Mouse (Mus musculus) G1E (cell line): ENCODE measurements around the gene Tmem56. TPM values are rescaled to one million over a fixed set of nuclear protein-coding genes. Genes with fewer than 3 reads are reported as not detected.

Source experiments
- ATAC-seq: 2 replicates; pipeline ENCODE4 v1.8.0; 2016; ENCODE audit warnings: mild to moderate bottlenecking; ENCODE audit not compliant: insufficient number of reproducible peaks, poor library complexity, low FRiP score, severe bottlenecking; ENCODE audit errors: extremely low read depth
- DNase-seq: peaks from one replicate; pipeline ENCODE4 v3.0.0; 2012; ENCODE audit warnings: low spot score
- H3K27me3 ChIP-seq: 2 replicates; pipeline ENCODE4 v1.6.1; 2012; ENCODE audit warnings: mild to moderate bottlenecking, low read length, inconsistent platforms; ENCODE audit not compliant: insufficient read depth
- H3K36me3 ChIP-seq: replicated peaks from 2 replicates; pipeline ENCODE3; 2012; ENCODE audit warnings: mild to moderate bottlenecking, inconsistent platforms
- H3K4me1 ChIP-seq: 2 replicates; pipeline ENCODE4 v1.6.1; 2012; ENCODE audit warnings: low read depth, low read length, inconsistent platforms, mixed read lengths; ENCODE audit not compliant: insufficient read depth
- H3K4me3 ChIP-seq: 2 replicates; pipeline ENCODE4 v1.5.1; 2012; ENCODE audit warnings: low read depth, mild to moderate bottlenecking, inconsistent platforms, low read length, moderate library complexity, mixed read lengths
- H3K9me3 ChIP-seq: replicated peaks from 2 replicates; pipeline ENCODE4 v1.6.1; 2012; ENCODE audit warnings: inconsistent platforms
- CTCF ChIP-seq: IDR thresholded peaks from 2 replicates; pipeline ENCODE4 v1.5.1; 2012; ENCODE audit warnings: low read depth, low read length, inconsistent platforms, mixed read lengths
- GATA1 ChIP-seq: IDR thresholded peaks from 2 replicates; pipeline ENCODE4 v1.6.1; 2012; ENCODE audit warnings: borderline replicate concordance, low read length, inconsistent platforms, mixed read lengths
- GATA2 ChIP-seq: IDR thresholded peaks from 2 replicates; pipeline ENCODE4 v1.6.1; 2012; ENCODE audit warnings: low read depth, low read length, inconsistent platforms, borderline replicate concordance
- POLR2AphosphoS5 ChIP-seq: IDR thresholded peaks from 2 replicates; pipeline ENCODE4 v1.6.1; 2012; ENCODE audit warnings: low read depth, low read length, inconsistent platforms; ENCODE audit not compliant: insufficient replicate concordance
- TAL1 ChIP-seq: conservative IDR thresholded peaks from 2 replicates; pipeline ENCODE4 v1.6.1; 2012; ENCODE audit warnings: low read depth, low read length, inconsistent platforms, mixed read lengths
- polyA plus RNA-seq: library from polyadenylated mRNA; stranded (reverse); fragments of >175 nt; gene quantifications from 2 replicates; pipeline ENCODE4 v1.2.3, GENCODE M21; 2012
- total RNA-seq, 2 experiments: library from RNA; stranded (forward) in 1 of 2; stranded (reverse) in 1 of 2; fragments of 200-1000 nt in 1 of 2; fragments of >200 nt in 1 of 2; fragmentation: Nextera tagmentation in 1 of 2; gene quantifications; 2 replicates each; pipeline ENCODE4 v1.2.3; 2014 to 2017

The Tmem56 gene
- total RNA-seq (2014; fragmentation: Nextera tagmentation) (88.9 and 91.0 TPM in 2 replicates), total RNA-seq (2017) (33.6 and 34.1 TPM in 2 replicates), polyA plus RNA-seq (6.7 TPM in 2 replicates)

- TF ChIP-seq GATA1 (no peak), CTCF (no peak), TAL1 (no peak), GATA2 (no peak), POLR2AphosphoS5 (no peak)
These were observed at the start of gene Tmem56 for GRCm38 (mm10) chr3:121282998-121283397. Gene Tmem56, minus strand, starts transcription at chr3:121283098.

GRCm38 (mm10) chr3:121330244-121330646 lies 47.3 kb upstream of the Tmem56 start:
- no peak for TF ChIP-seq GATA1
- H3K27me3 ChIP-seq, result no peaks in the 10 kb centered on the region
- ATAC-seq (no peak), DNase-seq (no peak)
- peaks cover 34% of the 10 kb centered on the region for H3K36me3 ChIP-seq
- no peaks in the 10 kb centered on the region for H3K9me3 ChIP-seq
- H3K4me3 ChIP-seq, result no peak overlapping the region
- no peaks in the 10 kb centered on the region for H3K4me1 ChIP-seq

More at GRCm38 (mm10) chr3:121282998-121283397, at the start of gene Tmem56:
- Histone ChIP-seq H3K9me3 (no peaks in the 10 kb centered on the region), H3K4me3 (no peak within 1 kb of the TSS), H3K36me3 (no peaks in the 10 kb centered on the region), H3K4me1 (peaks cover 4% of the 10 kb centered on the region), H3K27me3 (peaks cover 5% of the 10 kb centered on the region; the same call in 1 of the 2 replicates)
- DNase-seq (no peak), ATAC-seq (no peak)

- DNase-seq, result no peak
- TF ChIP-seq CTCF, result no peak
- TF ChIP-seq TAL1, result no peak
- TF ChIP-seq POLR2AphosphoS5, result no peak
- no peak for TF ChIP-seq GATA1
- no peak for TF ChIP-seq GATA2
- H3K27me3 ChIP-seq, result no peaks in the 10 kb centered on the region
- no peak for ATAC-seq
- H3K4me3 ChIP-seq, result no peak overlapping the region
- no peaks in the 10 kb centered on the region for H3K4me1 ChIP-seq
- H3K9me3 ChIP-seq, result no peaks in the 10 kb centered on the region
- H3K36me3 ChIP-seq, result peaks cover 38% of the 10 kb centered on the region
These were observed 46.7 kb upstream of the Tmem56 start for GRCm38 (mm10) chr3:121329647-121330046.

- H3K36me3 ChIP-seq, result peaks cover 39% of the 10 kb centered on the region
- no peaks in the 10 kb centered on the region for H3K9me3 ChIP-seq
- H3K27me3 ChIP-seq, result no peaks in the 10 kb centered on the region
- no peak for ATAC-seq
- no peak overlapping the region for H3K4me3 ChIP-seq
- DNase-seq, result no peak
- TF ChIP-seq POLR2AphosphoS5, result no peak
- no peak for TF ChIP-seq TAL1
- TF ChIP-seq GATA2, result no peak
- no peak for TF ChIP-seq GATA1
- TF ChIP-seq CTCF, result no peak
- H3K4me1 ChIP-seq, result no peaks in the 10 kb centered on the region
These were observed 44.5 kb upstream of the Tmem56 start for GRCm38 (mm10) chr3:121327406-121327805.

GRCm38 (mm10) chr3:121323371-121323770 lies 40.5 kb upstream of the Tmem56 start:
- TF ChIP-seq POLR2AphosphoS5, result no peak
- no peak for TF ChIP-seq CTCF
- Histone ChIP-seq H3K4me3 (no peak overlapping the region), H3K9me3 (no peaks in the 10 kb centered on the region), H3K4me1 (no peaks in the 10 kb centered on the region), H3K36me3 (peaks cover 35% of the 10 kb centered on the region), H3K27me3 (no peaks in the 10 kb centered on the region)
- DNase-seq (no peak), ATAC-seq (no peak)

- Histone ChIP-seq H3K4me3 (no peak overlapping the region), H3K36me3 (peaks cover 41% of the 10 kb centered on the region), H3K9me3 (no peaks in the 10 kb centered on the region), H3K27me3 (no peaks in the 10 kb centered on the region), H3K4me1 (no peaks in the 10 kb centered on the region)
- ATAC-seq (no peak), DNase-seq (no peak)
- TF ChIP-seq GATA1 (no peak), CTCF (no peak), TAL1 (no peak), GATA2 (no peak), POLR2AphosphoS5 (no peak)
These were observed 38.0 kb upstream of the Tmem56 start for GRCm38 (mm10) chr3:121320896-121321295.

GRCm38 (mm10) chr3:121319906-121320305 lies 37.0 kb upstream of the Tmem56 start:
- ATAC-seq (no peak), DNase-seq (no peak)
- Histone ChIP-seq H3K4me1 (no peaks in the 10 kb centered on the region), H3K36me3 (peaks cover 42% of the 10 kb centered on the region), H3K9me3 (no peaks in the 10 kb centered on the region), H3K4me3 (no peak overlapping the region), H3K27me3 (no peaks in the 10 kb centered on the region)
- TF ChIP-seq POLR2AphosphoS5, result no peak
- no peak for TF ChIP-seq TAL1
- no peak for TF ChIP-seq GATA2
- no peak for TF ChIP-seq CTCF
- TF ChIP-seq GATA1, result no peak
